In the genomic region with DNA sequence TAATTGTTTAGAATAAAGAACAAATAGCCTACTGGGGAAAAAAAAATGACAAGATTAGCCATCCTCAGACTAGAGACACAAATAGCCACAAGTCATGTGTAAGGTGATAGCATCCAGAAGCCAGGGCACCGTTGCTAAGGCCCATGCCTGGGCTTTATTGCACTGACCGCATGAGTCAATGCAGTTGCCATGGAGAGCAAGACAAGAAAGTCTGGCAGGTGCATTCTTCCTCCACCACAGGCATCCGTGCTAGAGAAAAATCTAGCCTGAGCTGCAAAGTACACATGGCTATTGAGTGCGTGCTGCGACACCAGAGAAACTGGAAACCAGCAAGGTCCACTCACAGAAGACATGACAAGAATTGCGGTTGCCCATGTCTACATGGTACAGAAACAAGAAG, we compare ENCODE assay signal across 13 mouse cellular contexts.
DNase-seq lines count a peak whose midpoint lies in the region; ATAC-seq lines count a peak whose summit lies in the region.
"Had no signal": no experiment of that assay in that cellular context is flagged by ENCODE, and none has a peak within 500 bp of the region (broad histone marks: within the 10 kb centered on the region; RNA-seq: fewer than 3 reads in every experiment).

No protein-coding gene starts in this region.

- H3K4me2 ChIP-seq in midbrain, embryonic 11.5 days: no peak overlapping the region

- intact Hi-C loops in gastrocnemius, postnatal 36 days (cut with DNase I): no loop called here

- no peaks in the 10 kb centered on the region for H3K9me3 ChIP-seq in hindbrain, embryonic 10.5 days
- no peaks in the 10 kb centered on the region for H3K9me3 ChIP-seq in midbrain, embryonic 11.5 days (ENCODE audit: control insufficient read depth, low read length)

- no peaks in the 10 kb centered on the region for H3K36me3 ChIP-seq in hindbrain, embryonic 10.5 days
- no peaks in the 10 kb centered on the region for H3K36me3 ChIP-seq in midbrain, embryonic 11.5 days (ENCODE audit: control insufficient read depth, insufficient read depth, low read length)

- peak; percentile 73 for ATAC-seq in midbrain, embryonic 11.5 days (ENCODE audit: low FRiP score)

- H3K27ac ChIP-seq in hindbrain, embryonic 10.5 days: no peak overlapping the region
- H3K27ac ChIP-seq in midbrain, embryonic 11.5 days (ENCODE audit: low read depth, low read length): no peak overlapping the region
- H3K27ac ChIP-seq: gastrocnemius, adult 2 months; liver, embryonic 14.5 days had no signal

- H3K4me3 ChIP-seq in hindbrain, embryonic 10.5 days: no peak overlapping the region
- H3K4me3 ChIP-seq in midbrain, embryonic 11.5 days (ENCODE audit: low read depth, low read length): no peak overlapping the region
- H3K4me3 ChIP-seq: gastrocnemius, adult 2 months had no signal

- peaks cover 30% of the 10 kb centered on the region for H3K4me1 ChIP-seq in hindbrain, embryonic 10.5 days (replicated peaks)
- H3K4me1 ChIP-seq in midbrain, embryonic 11.5 days (ENCODE audit: control insufficient read depth, insufficient read depth, low read length): no peaks in the 10 kb centered on the region

- DNase-seq in cerebellum, postnatal 10 days: peak; percentile 58 to 59
- no peak for DNase-seq in cerebellum, adult 9-11 months
- peak; percentile 58 for DNase-seq in Muller cell, postnatal 12 days (ENCODE audit: inconsistent ontology term)
- peak; percentile 53 for DNase-seq in hindbrain, embryonic 10.5 days (ENCODE audit: low spot score)
- no peak for DNase-seq in midbrain, embryonic 11.5 days (ENCODE audit: low spot score, missing footprints)
- no peak for DNase-seq in ovary, postnatal 10 days (ENCODE audit: low spot score)
- no peak for DNase-seq in gastrocnemius, postnatal 36 days
- no peak for DNase-seq in thymus, postnatal 10 days (ENCODE audit: low spot score in 2 of 2)
- DNase-seq: cerebellum, postnatal 25 days; gastrocnemius, adult 2 months; kidney, adult 9 months; thymus, adult 18-20 months had no signal

- no peak overlapping the region for H3K9ac ChIP-seq in midbrain, embryonic 11.5 days (ENCODE audit: low read length)
- H3K9ac ChIP-seq: liver, embryonic 14.5 days had no signal

- 38% methylated on average over 6 of the region's 6 CpGs for WGBS in hindbrain, embryonic 10.5 days
- WGBS in midbrain, embryonic 11.5 days: 35% methylated on average over 6 of the region's 6 CpGs

- H3K27me3 ChIP-seq in hindbrain, embryonic 10.5 days (ENCODE audit: insufficient read depth, poor library complexity, severe bottlenecking): 0 out of 2 replicates have a peak, but pooled peaks cover 6% of the 10 kb centered on the region
- no peaks in the 10 kb centered on the region for H3K27me3 ChIP-seq in midbrain, embryonic 11.5 days (ENCODE audit: control insufficient read depth, insufficient read depth, low read length)

Comparison
In these comparisons a context has a peak if more than half of its experiments do, and no peak if none do; other contexts are left out.
1. DNase-seq: peak in cerebellum, postnatal 10 days (2 of 2), Muller cell, postnatal 12 days (single experiment) and hindbrain, embryonic 10.5 days (single experiment); none in cerebellum, adult 9-11 months (single experiment), midbrain, embryonic 11.5 days (single experiment), ovary, postnatal 10 days (single experiment), gastrocnemius, postnatal 36 days (0 of 2) and thymus, postnatal 10 days (0 of 2).